Mouse (Mus musculus) brain, embryonic 14.5 days (tissue): ENCODE measurements at regions not wholly inside any gene's neighbourhood (a gene's known extent, or its start where the extent isn't known, plus 50 kb on each side); places are given as distances from the start of the nearest gene placed in this dataset.
"Not testable (repeated sequence)": the region's sequence is repeated elsewhere in the genome, so short reads cannot be mapped to it uniquely, and the experiment has no call there.

Experiments used
- DNase-seq: peaks from one replicate; pipeline ENCODE4 v3.0.0-alpha.2; 2011; ENCODE audit warnings: low read depth
- CTCF ChIP-seq: fragments of 200-500 bp; IDR thresholded peaks from 2 replicates; pipeline ENCODE4 v1.5.1; 2012; ENCODE audit warnings: inconsistent platforms, mild to moderate bottlenecking, moderate library complexity, borderline replicate concordance; ENCODE audit not compliant: insufficient read depth, insufficient read length; ENCODE audit errors: extremely low read depth
- POLR2A ChIP-seq: fragments of 200-500 bp; IDR thresholded peaks from 2 replicates; pipeline ENCODE4 v1.6.1; 2012; ENCODE audit warnings: mild to moderate bottlenecking, inconsistent platforms, borderline replicate concordance; ENCODE audit not compliant: poor library complexity, insufficient read depth, insufficient read length, severe bottlenecking; ENCODE audit errors: extremely low read depth

DNA sequence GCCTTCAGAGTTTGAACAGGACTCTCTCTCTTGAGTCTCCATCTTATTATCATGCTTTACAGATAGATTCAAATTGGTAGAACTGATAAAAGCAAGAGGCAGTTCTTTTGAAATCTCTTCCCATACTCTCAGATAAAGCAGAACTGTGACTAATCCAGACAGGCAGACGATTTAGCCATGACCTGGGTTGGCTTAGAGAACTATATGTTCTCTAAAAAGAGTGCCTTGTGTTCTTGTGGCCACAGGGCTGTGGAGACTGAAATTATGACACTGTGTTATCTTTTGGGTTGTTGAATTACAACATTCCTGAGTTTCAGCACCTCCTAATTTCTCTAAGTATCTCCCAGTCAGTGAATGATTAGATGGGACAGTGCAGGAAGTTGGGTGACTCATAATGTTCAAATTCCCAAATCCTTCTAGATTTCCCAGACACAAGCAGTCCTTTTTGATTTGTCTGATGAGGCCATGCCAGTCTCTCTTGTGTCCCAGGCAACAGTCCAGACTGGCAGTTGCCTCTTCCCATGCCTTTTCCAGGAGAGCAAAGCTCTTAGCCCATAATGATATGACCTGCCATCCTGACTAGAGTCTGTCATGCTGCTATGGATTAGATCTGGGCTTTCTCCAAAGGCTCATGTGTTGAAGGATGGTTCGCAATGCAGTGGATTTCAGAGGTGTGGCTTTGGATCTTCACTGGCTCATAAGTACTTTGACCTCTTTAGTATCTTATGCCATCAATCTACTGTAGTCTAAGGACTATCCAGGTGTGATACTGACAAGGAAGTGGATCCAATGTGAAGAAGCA, 66.4 kb upstream of the Tbl1xr1 start:
- TF ChIP-seq CTCF (no peak), POLR2A (no peak)

DNA sequence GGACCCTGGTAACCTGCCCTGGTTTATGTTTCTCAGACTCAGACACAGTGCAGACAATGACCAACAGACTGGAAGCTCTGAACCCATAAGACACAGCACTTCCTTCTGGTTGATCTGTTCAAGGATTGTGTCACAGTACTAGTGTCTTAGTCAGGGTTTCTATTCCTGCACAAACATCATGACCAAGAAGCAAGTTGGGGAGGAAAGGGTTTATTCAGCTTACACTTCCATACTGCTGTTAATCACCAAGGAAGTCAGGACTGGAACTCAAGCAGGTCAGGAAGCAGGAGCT, 65.8 kb upstream of the Tbl1xr1 start:
- not testable (repeated sequence) for DNase-seq

More for the DNA sequence above, 66.4 kb upstream of the Tbl1xr1 start:
- no peak for DNase-seq

DNA sequence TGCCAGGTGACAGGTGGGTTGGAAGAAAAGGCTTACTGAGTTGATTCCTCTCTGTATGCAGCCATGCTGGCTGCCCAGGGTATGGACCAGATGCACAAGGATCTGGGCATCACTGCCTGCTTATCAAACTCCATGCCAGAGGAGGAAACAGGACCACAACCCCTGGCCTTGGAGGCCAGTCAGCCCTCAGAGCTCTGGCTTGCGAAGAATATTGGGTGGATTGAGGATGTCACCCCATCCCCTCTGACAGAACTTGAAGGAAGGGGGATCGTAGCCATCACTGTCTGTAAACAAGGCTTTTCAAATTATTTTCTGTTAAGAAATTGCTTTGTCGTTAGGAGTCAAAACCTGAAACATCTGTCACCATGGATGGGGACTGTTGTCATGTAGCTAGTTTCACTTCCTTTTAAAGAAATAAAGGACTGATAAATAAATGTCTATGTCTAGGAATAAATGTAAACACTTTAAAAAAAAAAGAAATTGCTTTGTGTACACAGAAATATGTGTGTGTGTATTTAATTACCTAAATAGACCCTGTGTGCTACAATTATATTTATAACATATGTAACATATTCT, 55.0 kb upstream of the Tbl1xr1 start:
- no peak for TF ChIP-seq POLR2A
- no peak for TF ChIP-seq CTCF
- DNase-seq, result no peak

DNA sequence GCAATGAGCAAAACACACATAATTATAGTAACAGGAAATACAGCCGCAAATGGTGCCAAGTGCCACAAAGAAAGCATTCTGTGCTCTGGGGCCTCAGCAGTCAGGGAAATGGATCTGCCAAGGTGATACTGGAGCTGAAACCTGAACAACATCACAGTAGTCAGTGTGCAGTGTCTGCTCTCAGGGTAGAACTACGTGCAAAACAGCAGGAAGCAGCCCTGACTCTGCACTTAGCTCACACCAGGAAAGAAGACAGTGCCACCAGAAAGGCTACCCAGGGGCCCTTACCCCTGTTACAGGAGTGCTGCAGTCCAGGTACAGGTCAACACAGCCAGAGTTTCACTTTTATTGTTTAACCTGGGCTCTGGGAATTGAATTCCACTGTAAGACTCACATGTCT, 54.0 kb upstream of the Tbl1xr1 start:
- TF ChIP-seq CTCF (no peak), POLR2A (no peak)
- DNase-seq, result no peak

DNA sequence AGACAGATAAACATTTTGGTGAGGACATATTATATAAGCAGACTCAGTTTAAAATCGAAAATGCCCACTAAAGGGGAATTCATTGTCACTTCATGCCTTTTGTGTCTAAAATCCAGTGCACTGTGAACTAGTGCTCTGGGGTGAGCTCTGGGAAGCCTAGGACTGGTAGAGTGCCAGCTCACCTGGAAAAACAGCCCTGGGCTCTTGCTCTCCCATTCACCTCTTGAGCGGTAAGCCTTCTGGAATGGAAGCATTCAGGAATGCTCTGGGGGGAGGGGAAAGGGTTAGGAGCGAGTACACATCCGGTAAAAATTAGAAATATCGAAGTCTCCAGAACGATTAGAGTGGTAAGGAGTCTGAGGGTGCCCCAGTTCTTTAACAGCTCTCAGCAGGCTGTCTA, 53.4 kb upstream of the Tbl1xr1 start:
- DNase-seq, result no peak

DNA sequence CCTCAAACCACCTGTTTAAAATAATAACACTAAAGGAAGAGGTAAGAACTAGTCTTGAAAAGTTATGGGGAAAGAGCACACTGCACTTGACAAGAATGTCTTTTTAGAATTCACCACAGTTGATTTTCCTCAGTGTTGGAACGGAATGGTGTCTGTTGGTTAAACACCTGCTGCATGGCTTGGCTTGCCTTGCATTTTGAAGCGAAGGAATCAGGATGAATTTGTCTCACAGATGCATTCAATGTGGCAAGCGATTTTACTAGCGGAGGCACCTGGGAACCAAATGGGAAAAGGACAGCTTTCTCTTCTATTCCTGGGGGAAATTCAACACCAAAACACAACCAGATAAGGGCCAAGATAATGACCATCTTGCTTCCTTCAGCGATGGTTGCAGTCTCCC, 52.9 kb upstream of the Tbl1xr1 start:
- no peak for TF ChIP-seq CTCF
- TF ChIP-seq POLR2A, result no peak
- DNase-seq, result no peak

More for the DNA sequence above, 53.4 kb upstream of the Tbl1xr1 start:
- TF ChIP-seq CTCF (no peak), POLR2A (no peak)

DNA sequence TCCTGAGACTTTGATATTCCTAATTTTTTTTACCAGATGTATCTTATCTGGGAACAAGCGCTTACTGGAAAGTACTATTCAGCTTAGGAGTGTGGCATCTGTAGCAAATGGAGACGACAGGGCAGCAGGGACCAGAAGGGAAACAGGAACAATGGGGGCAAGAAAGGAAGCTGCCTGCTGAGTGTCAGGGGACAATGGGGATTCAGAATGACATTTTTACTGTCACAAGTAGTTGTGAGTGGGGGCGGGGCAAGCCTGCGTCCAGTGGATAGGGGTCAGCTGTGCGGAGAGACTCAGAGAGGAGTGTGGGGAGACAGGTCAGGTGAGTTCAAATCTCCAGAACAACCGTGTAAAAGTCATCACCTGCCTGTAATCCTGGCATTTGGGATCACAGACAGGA, 52.3 kb upstream of the Tbl1xr1 start:
- no peak for TF ChIP-seq POLR2A
- TF ChIP-seq CTCF, result no peak
- peak; percentile 9 for DNase-seq

DNA sequence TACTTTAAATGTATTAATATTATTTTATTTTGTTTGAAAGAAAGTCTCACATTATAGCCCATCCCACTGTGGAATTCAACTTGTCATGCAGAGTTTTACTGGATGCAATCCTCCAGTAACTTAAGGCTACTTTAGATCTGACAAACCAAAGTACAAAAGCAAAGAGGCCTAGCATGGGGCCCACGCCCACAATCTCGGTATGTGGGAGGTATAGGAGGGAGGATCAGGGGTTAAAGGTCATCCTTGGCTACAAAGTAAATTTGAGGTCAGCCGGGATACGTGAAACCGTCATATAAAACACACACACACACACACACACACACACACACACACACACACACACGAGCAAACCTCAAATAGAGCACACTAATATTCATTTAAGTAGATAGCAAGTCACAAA, 51.3 kb upstream of the Tbl1xr1 start:
- DNase-seq, result no peak
- no peak for TF ChIP-seq CTCF
- TF ChIP-seq POLR2A, result no peak

DNA sequence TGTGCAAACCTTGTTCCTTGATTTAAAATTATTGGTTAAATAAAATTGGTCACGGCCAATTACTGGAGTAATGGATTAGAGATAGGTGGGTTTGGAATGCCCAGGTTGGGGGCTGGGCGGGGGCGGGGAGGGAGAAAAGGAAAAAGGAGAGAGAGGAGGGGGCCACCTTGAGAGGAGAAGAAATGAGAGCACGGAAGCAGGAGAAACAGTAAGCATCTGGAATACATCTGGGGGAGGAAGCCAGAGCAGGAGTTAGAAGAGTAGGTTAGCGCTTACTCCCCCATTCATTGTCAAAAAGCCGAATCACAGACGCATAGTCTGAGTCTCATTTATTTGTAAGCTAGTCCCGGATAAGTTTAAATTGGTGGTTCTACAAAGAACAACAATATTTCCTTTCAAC, 50.8 kb upstream of the Tbl1xr1 start:
- no peak for DNase-seq
- no peak for TF ChIP-seq CTCF
- TF ChIP-seq POLR2A, result no peak
